Mouse (Mus musculus) hindbrain, embryonic 15.5 days (tissue): ENCODE measurements around the gene Acp6. TPM values are rescaled to one million over a fixed set of nuclear protein-coding genes. Genes with fewer than 3 reads are reported as not detected.
A peak's percentile ranks its signal among the peaks of the same experiment; 100 is the strongest.
"Not testable (repeated sequence)": the region's sequence is repeated elsewhere in the genome, so short reads cannot be mapped to it uniquely, and the experiment has no call there.

Experiments
- ATAC-seq: fragments of 200-750 bp; cut with Nextera tagmentation; 2 replicates; pipeline ENCODE4 v1.8.0; 2017; ENCODE audit warnings: low read depth, moderate number of reproducible peaks, moderate TSS enrichment; ENCODE audit not compliant: low FRiP score
- H3K27ac ChIP-seq: fragments of 300-500 bp; sonication (generic); replicated peaks from 2 replicates; pipeline ENCODE4 v1.5.1; 2015; ENCODE audit warnings: mild to moderate bottlenecking, inconsistent platforms
- H3K27me3 ChIP-seq: fragments of 300-500 bp; sonication (generic); 2 replicates; pipeline ENCODE4 v1.6.1; 2015; ENCODE audit warnings: control low read depth, inconsistent platforms
- H3K36me3 ChIP-seq: fragments of 300-500 bp; sonication (generic); 2 replicates; pipeline ENCODE4 v1.6.1; 2015; ENCODE audit warnings: control low read depth, inconsistent platforms
- H3K4me1 ChIP-seq: fragments of 300-500 bp; sonication (generic); replicated peaks from 2 replicates; pipeline ENCODE4 v1.6.1; 2015; ENCODE audit warnings: control low read depth, inconsistent platforms
- H3K4me2 ChIP-seq: fragments of 300-500 bp; sonication (generic); 2 replicates; pipeline ENCODE4 v1.6.1; 2015; ENCODE audit warnings: moderate library complexity, mild to moderate bottlenecking, inconsistent platforms
- H3K4me3 ChIP-seq: fragments of 300-500 bp; sonication (generic); 2 replicates; pipeline ENCODE4 v1.5.1; 2015; ENCODE audit warnings: mild to moderate bottlenecking, inconsistent platforms
- H3K9ac ChIP-seq: fragments of 300-500 bp; sonication (generic); 2 replicates; pipeline ENCODE4 v1.6.1; 2015; ENCODE audit warnings: inconsistent platforms
- H3K9me3 ChIP-seq: fragments of 300-500 bp; sonication (generic); 2 replicates; pipeline ENCODE4 v1.6.1; 2016; ENCODE audit warnings: control low read depth, inconsistent platforms
- WGBS: fragments of 180-500 bp; shearing (Covaris S2); methylation state at CpG from one replicate; pipeline ENCODE4 v1.1.7; 2015; 5-methylcytosine and 5-hydroxymethylcytosine counted together
- polyA plus RNA-seq: library from polyadenylated mRNA; unstranded; fragments of >200 nt; fragmentation: Nextera tagmentation; extraction: Ambion mirVana; gene quantifications from 2 replicates; pipeline ENCODE4 v1.2.1, GENCODE M21; 2015

The Acp6 gene
- 19.6 and 20.6 TPM in 2 replicates for polyA plus RNA-seq

DNA sequence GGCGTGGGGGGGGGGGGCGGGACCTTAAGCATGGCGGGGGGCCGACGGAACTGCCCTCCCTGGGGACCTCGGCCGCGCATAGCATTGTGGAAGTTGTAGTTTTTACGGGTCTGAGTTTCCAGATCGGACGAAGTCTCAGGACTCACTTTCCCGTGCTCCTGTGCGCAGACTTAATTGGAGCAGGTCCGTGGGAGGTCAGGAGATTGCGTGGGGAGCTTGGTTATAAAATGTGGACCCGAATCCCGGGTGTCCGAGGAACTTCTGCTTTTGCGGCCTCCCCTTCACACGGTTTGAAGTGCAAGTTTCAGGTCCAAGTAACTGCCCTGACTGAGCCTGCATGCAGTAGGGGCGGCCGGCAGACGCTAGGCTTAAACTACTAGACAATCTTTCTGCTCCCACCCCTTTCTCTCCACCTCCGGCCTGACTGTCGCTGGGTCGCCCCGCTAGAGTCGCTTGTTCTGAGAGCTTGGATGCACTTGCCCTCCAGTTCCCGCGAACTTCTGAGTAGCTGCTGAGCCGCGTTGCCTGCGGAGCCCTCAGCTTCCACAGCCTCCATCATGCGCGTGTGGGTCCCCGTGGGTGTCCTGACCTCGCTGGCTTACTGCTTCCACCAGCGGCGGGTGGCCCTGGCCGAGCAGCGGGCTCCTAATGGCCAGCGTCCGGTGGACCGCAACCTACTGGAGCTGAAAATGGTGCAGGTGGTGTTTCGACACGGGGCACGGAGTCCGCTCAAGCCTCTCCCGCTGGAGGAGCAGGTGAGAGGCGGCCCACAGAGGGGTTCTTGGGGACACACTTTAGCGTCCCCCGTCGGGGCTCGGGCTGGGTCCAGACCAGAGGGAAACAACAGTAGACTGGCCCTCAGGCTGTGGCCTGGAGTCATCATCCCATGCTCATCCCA lies at the start of gene Acp6:
Gene Acp6 (plus strand): TSS at position 167 of the 898 bp plus-strand sequence.
- Histone ChIP-seq H3K9me3 (no peaks in the 10 kb centered on the region), H3K4me1 (peaks cover 8% of the 10 kb centered on the region), H3K27me3 (no peaks in the 10 kb centered on the region), H3K9ac (peak within 1 kb of the TSS; percentile 67), H3K4me3 (peak within 1 kb of the TSS; percentile 75), H3K27ac (peak within 1 kb of the TSS; percentile 78), H3K4me2 (peak within 1 kb of the TSS; percentile 76), H3K36me3 (no peaks in the 10 kb centered on the region)
- ATAC-seq, result peak; percentile 93
- WGBS, result 0% methylated on average over 54 of the region's 54 CpGs

- Histone ChIP-seq H3K4me2 (no peak overlapping the region), H3K4me3 (no peak overlapping the region), H3K27me3 (no peaks in the 10 kb centered on the region), H3K4me1 (no peaks in the 10 kb centered on the region), H3K9ac (no peak overlapping the region), H3K36me3 (no peaks in the 10 kb centered on the region), H3K27ac (no peak overlapping the region), H3K9me3 (no peaks in the 10 kb centered on the region)
- 93% methylated on average over 6 of the region's 6 CpGs for WGBS
- ATAC-seq, result no peak
These were observed 41.1 kb upstream of the Acp6 start for GRCm38 (mm10) chr3:97117511-97117910.

- no peaks in the 10 kb centered on the region for H3K9me3 ChIP-seq
- H3K9ac ChIP-seq, result no peak overlapping the region
- H3K27ac ChIP-seq, result no peak overlapping the region
- H3K36me3 ChIP-seq, result no peaks in the 10 kb centered on the region
- no peak for ATAC-seq
- 59% methylated on average over 12 of the region's 12 CpGs for WGBS
- H3K4me2 ChIP-seq, result no peak overlapping the region
- H3K4me3 ChIP-seq, result no peak overlapping the region
- H3K4me1 ChIP-seq, result no peaks in the 10 kb centered on the region
- no peaks in the 10 kb centered on the region for H3K27me3 ChIP-seq
These were observed 40.3 kb upstream of the Acp6 start for GRCm38 (mm10) chr3:97118313-97118712.

GRCm38 (mm10) chr3:97124193-97124592 lies 34.4 kb upstream of the Acp6 start:
- H3K9me3 ChIP-seq, result no peaks in the 10 kb centered on the region
- H3K4me1 ChIP-seq, result no peaks in the 10 kb centered on the region
- H3K4me3 ChIP-seq, result no peak overlapping the region
- H3K27me3 ChIP-seq, result no peaks in the 10 kb centered on the region
- ATAC-seq, result no peak
- no peak overlapping the region for H3K9ac ChIP-seq
- no peak overlapping the region for H3K27ac ChIP-seq
- no peaks in the 10 kb centered on the region for H3K36me3 ChIP-seq
- 62% methylated on average over 7 of the region's 7 CpGs for WGBS
- no peak overlapping the region for H3K4me2 ChIP-seq

DNA sequence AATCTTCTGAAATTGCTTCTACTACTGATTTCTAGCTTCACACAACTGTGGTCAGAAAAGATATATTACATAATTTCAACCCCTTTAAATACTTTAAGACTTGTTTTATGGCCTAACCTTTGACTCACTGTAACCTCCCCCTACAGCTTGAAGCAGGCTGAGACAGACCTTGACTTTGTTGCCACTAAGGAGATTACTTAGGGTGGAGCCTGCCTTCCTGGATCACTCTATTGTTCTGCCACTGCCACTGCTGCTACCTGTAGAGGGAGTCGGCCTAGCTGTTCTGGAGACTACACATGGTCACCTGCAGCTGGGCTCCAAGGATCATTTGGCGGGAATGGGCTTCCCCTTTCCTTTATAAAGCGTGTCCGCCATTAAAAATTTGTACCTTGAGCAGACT lies 29.2 kb upstream of the Acp6 start:
- H3K9me3 ChIP-seq, result no peaks in the 10 kb centered on the region
- no peak overlapping the region for H3K9ac ChIP-seq
- H3K27me3 ChIP-seq, result no peaks in the 10 kb centered on the region
- H3K4me3 ChIP-seq, result no peak overlapping the region
- H3K36me3 ChIP-seq, result no peaks in the 10 kb centered on the region
- no peak overlapping the region for H3K4me2 ChIP-seq
- 86% methylated on average over 4 of the region's 4 CpGs for WGBS
- H3K27ac ChIP-seq, result no peak overlapping the region
- no peak for ATAC-seq
- H3K4me1 ChIP-seq, result no peaks in the 10 kb centered on the region

GRCm38 (mm10) chr3:97137666-97138065 lies 20.9 kb upstream of the Acp6 start:
- not testable (repeated sequence) for ATAC-seq
- 57% methylated on average over 1 of the region's 1 CpGs for WGBS

DNA sequence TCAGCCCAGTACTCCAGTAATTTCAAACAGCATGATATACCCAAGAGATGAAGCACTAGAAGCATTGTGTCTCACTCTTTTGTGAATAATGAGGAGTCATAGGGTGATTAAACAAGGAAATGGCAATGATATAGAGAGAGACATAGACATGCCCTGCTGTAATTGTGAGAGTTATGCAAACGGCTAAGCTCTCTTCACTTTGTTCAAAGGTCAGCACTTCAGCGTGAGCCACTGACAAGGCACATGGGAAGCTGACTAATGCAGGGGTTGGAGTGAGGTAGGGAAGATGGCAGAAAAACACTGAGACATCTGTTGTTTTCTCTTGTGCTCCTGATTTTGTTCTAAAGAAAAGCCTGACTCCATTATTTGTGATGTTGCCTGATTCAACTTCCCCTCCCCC lies 7.5 kb upstream of the Acp6 start:
- Histone ChIP-seq H3K4me1 (no peaks in the 10 kb centered on the region), H3K4me3 (no peak overlapping the region), H3K4me2 (no peak overlapping the region), H3K27ac (no peak overlapping the region), H3K9ac (no peak overlapping the region), H3K9me3 (no peaks in the 10 kb centered on the region), H3K36me3 (no peaks in the 10 kb centered on the region), H3K27me3 (no peaks in the 10 kb centered on the region)
- 45% methylated on average over 2 of the region's 2 CpGs for WGBS
- no peak for ATAC-seq

More at GRCm38 (mm10) chr3:97137666-97138065, 20.9 kb upstream of the Acp6 start:
- H3K9ac ChIP-seq, H3K27ac ChIP-seq, H3K27me3 ChIP-seq, H3K9me3 ChIP-seq, H3K4me2 ChIP-seq, H3K36me3 ChIP-seq, H3K4me1 ChIP-seq, H3K4me3 ChIP-seq: not testable (repeated sequence)

DNA sequence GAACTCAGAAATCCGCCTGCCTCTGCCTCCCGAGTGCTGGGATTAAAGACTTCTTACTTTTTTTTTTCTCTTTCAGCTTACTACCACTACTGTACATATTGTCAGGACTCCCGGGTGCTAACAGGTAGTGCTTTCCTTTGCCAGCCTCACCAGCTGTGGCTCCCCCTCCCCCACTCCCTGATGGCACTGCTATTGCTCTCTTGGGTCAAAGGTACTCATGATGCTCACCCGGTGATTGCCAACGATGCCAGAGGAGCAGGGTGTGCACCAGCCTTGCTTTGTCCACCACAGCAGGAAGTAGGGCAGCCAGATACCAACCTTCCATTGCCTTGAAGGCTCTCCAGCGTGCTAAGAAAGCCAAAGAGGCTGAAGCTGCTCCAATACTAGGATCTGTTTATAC lies 2.1 kb upstream of the Acp6 start:
- no peak for ATAC-seq
- Histone ChIP-seq H3K4me1 (peaks cover 8% of the 10 kb centered on the region), H3K9me3 (no peaks in the 10 kb centered on the region), H3K9ac (no peak overlapping the region), H3K27me3 (no peaks in the 10 kb centered on the region), H3K36me3 (no peaks in the 10 kb centered on the region), H3K4me2 (no peak overlapping the region), H3K4me3 (no peak overlapping the region), H3K27ac (no peak overlapping the region)
- 95% methylated on average over 6 of the region's 6 CpGs for WGBS

- no peak overlapping the region for H3K9ac ChIP-seq
- H3K4me3 ChIP-seq, result no peak overlapping the region
- no peaks in the 10 kb centered on the region for H3K9me3 ChIP-seq
- H3K4me1 ChIP-seq, result peaks cover 8% of the 10 kb centered on the region
- no peaks in the 10 kb centered on the region for H3K36me3 ChIP-seq
- WGBS, result 84% methylated on average over 1 of the region's 1 CpGs
- H3K27ac ChIP-seq, result no peak overlapping the region
- no peaks in the 10 kb centered on the region for H3K27me3 ChIP-seq
- H3K4me2 ChIP-seq, result no peak overlapping the region
- ATAC-seq, result no peak
These were observed 1.3 kb upstream of the Acp6 start for GRCm38 (mm10) chr3:97157308-97157707.

- H3K36me3 ChIP-seq, result no peaks in the 10 kb centered on the region
- WGBS, result 2% methylated on average over 17 of the region's 17 CpGs
- H3K4me3 ChIP-seq, result peak overlapping the region; percentile 75
- H3K4me1 ChIP-seq, result peaks cover 8% of the 10 kb centered on the region
- ATAC-seq, result peak; percentile 67
- H3K4me2 ChIP-seq, result peak overlapping the region; percentile 76
- H3K9me3 ChIP-seq, result no peaks in the 10 kb centered on the region
- H3K27ac ChIP-seq, result peak overlapping the region; percentile 78
- no peaks in the 10 kb centered on the region for H3K27me3 ChIP-seq
- peak overlapping the region; percentile 35; the same call in 1 of the 2 replicates for H3K9ac ChIP-seq
These were observed 498 bp upstream of the Acp6 start for GRCm38 (mm10) chr3:97157958-97158599.

DNA sequence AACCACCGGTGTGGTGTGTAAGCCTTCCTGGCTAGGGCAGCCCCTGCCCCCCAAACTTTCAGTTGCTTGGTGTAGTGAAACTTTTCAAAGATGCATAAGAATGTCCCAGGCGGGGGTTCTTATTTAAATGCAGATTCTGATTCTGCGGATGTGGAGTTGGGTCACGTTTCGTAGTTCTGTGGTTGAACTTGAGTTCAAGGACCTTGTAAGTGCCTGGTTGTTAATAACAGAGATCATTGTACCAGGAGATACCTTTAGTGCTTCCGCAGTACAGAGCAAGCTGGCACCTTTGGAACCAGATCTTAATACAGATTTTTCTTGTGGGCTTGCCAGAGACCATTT lies 903 bp downstream of the Acp6 start:
- Histone ChIP-seq H3K27me3 (no peaks in the 10 kb centered on the region), H3K9me3 (no peaks in the 10 kb centered on the region), H3K27ac (no peak overlapping the region), H3K36me3 (no peaks in the 10 kb centered on the region), H3K4me1 (peaks cover 8% of the 10 kb centered on the region), H3K4me2 (peak overlapping the region; percentile 76), H3K9ac (peak overlapping the region; percentile 67), H3K4me3 (peak overlapping the region; percentile 75)
- 5% methylated on average over 6 of the region's 6 CpGs for WGBS
- no peak for ATAC-seq

GRCm38 (mm10) chr3:97159986-97160385 lies 1.4 kb downstream of the Acp6 start:
- no peaks in the 10 kb centered on the region for H3K9me3 ChIP-seq
- no peak for ATAC-seq
- WGBS, result 85% methylated on average over 2 of the region's 2 CpGs
- no peaks in the 10 kb centered on the region for H3K27me3 ChIP-seq
- no peak overlapping the region for H3K4me3 ChIP-seq
- H3K9ac ChIP-seq, result no peak overlapping the region
- peaks cover 8% of the 10 kb centered on the region for H3K4me1 ChIP-seq
- H3K27ac ChIP-seq, result no peak overlapping the region
- H3K36me3 ChIP-seq, result no peaks in the 10 kb centered on the region
- H3K4me2 ChIP-seq, result peak overlapping the region; percentile 76
